ENCODE assay signal across 8 mouse cellular contexts in genomic region chr12:85473481-85474297, GRCm38 (mm10). TPM values are rescaled to one million over a fixed set of nuclear protein-coding genes. Genes with fewer than 3 reads are reported as not detected.
DNase-seq lines count a peak whose midpoint lies in the region; ATAC-seq lines count a peak whose summit lies in the region.

Gene Fos, plus strand, starts transcription at chr12:85473890.

- H3K9me3 ChIP-seq in heart, embryonic 14.5 days (ENCODE audit: control insufficient read depth, low read length) = no peaks in the 10 kb centered on the region
- no peaks in the 10 kb centered on the region for H3K9me3 ChIP-seq in liver, embryonic 13.5 days (replicated peaks)
- H3K9me3 ChIP-seq in stomach, embryonic 14.5 days (ENCODE audit: control insufficient read depth, low read depth, low read length) = no peaks in the 10 kb centered on the region

- peak within 1 kb of the TSS; percentile 91 for H3K4me3 ChIP-seq in brown adipose tissue, adult 24 weeks (ENCODE audit: insufficient read depth, low read depth, low read length)
- H3K4me3 ChIP-seq in heart, embryonic 14.5 days (ENCODE audit: control insufficient read depth in 1 of 2, insufficient read depth in 1 of 2, low read depth in 1 of 2, low read length in 2 of 2) = peak within 1 kb of the TSS; percentile 58 to 65
- H3K4me3 ChIP-seq in liver, embryonic 13.5 days (replicated peaks) = peak within 1 kb of the TSS; percentile 69
- peak within 1 kb of the TSS; percentile 56 for H3K4me3 ChIP-seq in stomach, embryonic 14.5 days (ENCODE audit: low read depth, low read length)

- H3K4me1 ChIP-seq in brown adipose tissue, adult 24 weeks (ENCODE audit: control insufficient read depth, insufficient read depth, insufficient read length, low read length) = 0 out of 2 replicates have a peak, but pooled peaks cover 3% of the 10 kb centered on the region
- peaks cover 11 to 28% of the 10 kb centered on the region in 2 experiments for H3K4me1 ChIP-seq in heart, embryonic 14.5 days (ENCODE audit: control insufficient read depth in 2 of 2, insufficient read depth in 2 of 2, low read length in 2 of 2)
- H3K4me1 ChIP-seq in liver, embryonic 13.5 days (replicated peaks) = peaks cover 69% of the 10 kb centered on the region
- H3K4me1 ChIP-seq in stomach, embryonic 14.5 days (ENCODE audit: control insufficient read depth, insufficient read depth, low read length) = peaks cover 8% of the 10 kb centered on the region; the same call in 1 of the 2 replicates

- peaks cover 8% of the 10 kb centered on the region; the same call in 1 of the 2 replicates for H3K36me3 ChIP-seq in heart, embryonic 14.5 days (ENCODE audit: control insufficient read depth, insufficient read depth, low read length)
- no peaks in the 10 kb centered on the region for H3K36me3 ChIP-seq in liver, embryonic 13.5 days
- no peaks in the 10 kb centered on the region for H3K36me3 ChIP-seq in stomach, embryonic 14.5 days (ENCODE audit: control insufficient read depth, insufficient read depth, low read length)

- DNase-seq in CD4-positive, CD25-positive, alpha-beta regulatory T cell, adult 2 months (ENCODE audit: low read depth, low spot score) = peak; percentile 95
- peak; percentile 92 for DNase-seq in kidney, postnatal 14 days
- peak; percentile 76 for DNase-seq in liver, embryonic 13.5 days
- peak; percentile 93 to 94 for DNase-seq in natural killer cell, adult 2 months (ENCODE audit: low spot score in 2 of 2)

- under 1% methylated on average over 56 of the region's 56 CpGs for WGBS in heart, embryonic 14.5 days
- under 1% methylated on average over 56 of the region's 56 CpGs for WGBS in liver, embryonic 13.5 days (ENCODE audit: insufficient replicate concordance)
- under 1% methylated on average over 56 of the region's 56 CpGs for WGBS in stomach, embryonic 14.5 days

- H3K27ac ChIP-seq in brown adipose tissue, adult 24 weeks (replicated peaks; ENCODE audit: low read depth, low read length) = peak within 1 kb of the TSS; percentile 100
- peak within 1 kb of the TSS; percentile 91 for H3K27ac ChIP-seq in heart, embryonic 14.5 days (replicated peaks in 1 of 2; ENCODE audit: control insufficient read depth in 1 of 2, insufficient read depth in 1 of 2, low read depth in 2 of 2, low read length in 2 of 2)
- H3K27ac ChIP-seq in liver, embryonic 13.5 days = peak within 1 kb of the TSS; percentile 68
- peak within 1 kb of the TSS; percentile 80 for H3K27ac ChIP-seq in stomach, embryonic 14.5 days (ENCODE audit: low read length)

- no peaks in the 10 kb centered on the region; the same call in 1 of the 2 replicates for H3K27me3 ChIP-seq in heart, embryonic 14.5 days (ENCODE audit: control insufficient read depth, insufficient read depth, low read length)
- peaks cover 80% of the 10 kb centered on the region for H3K27me3 ChIP-seq in liver, embryonic 13.5 days
- H3K27me3 ChIP-seq in stomach, embryonic 14.5 days (ENCODE audit: control insufficient read depth, insufficient read depth, low read length) = peaks cover 3% of the 10 kb centered on the region; the same call in 1 of the 2 replicates

- peak within 1 kb of the TSS; percentile 71 for H3K9ac ChIP-seq in heart, embryonic 14.5 days (ENCODE audit: low read length)
- H3K9ac ChIP-seq in liver, embryonic 13.5 days = peak within 1 kb of the TSS; percentile 69
- H3K9ac ChIP-seq in stomach, embryonic 14.5 days (replicated peaks; ENCODE audit: low read depth, low read length) = peak within 1 kb of the TSS; percentile 52

- ATAC-seq in erythroid progenitor cell, adult 5-6 weeks (replicated peaks; ENCODE audit: low FRiP score, poor library complexity, severe bottlenecking) = peak; percentile 83
- ATAC-seq in heart, embryonic 14.5 days (ENCODE audit: insufficient number of reproducible peaks, insufficient read depth, low FRiP score, low read depth) = peak; percentile 84
- peak; percentile 84 for ATAC-seq in liver, embryonic 13.5 days (ENCODE audit: low read depth)
- peak; percentile 90 for ATAC-seq in stomach, embryonic 14.5 days (ENCODE audit: insufficient number of reproducible peaks, insufficient read depth, low FRiP score, low read depth)

- peak within 1 kb of the TSS; percentile 93 for H3K4me2 ChIP-seq in heart, embryonic 14.5 days (ENCODE audit: low read length)
- peak within 1 kb of the TSS; percentile 97 for H3K4me2 ChIP-seq in liver, embryonic 13.5 days
- H3K4me2 ChIP-seq in stomach, embryonic 14.5 days (replicated peaks; ENCODE audit: low read depth, low read length) = peak within 1 kb of the TSS; percentile 99

RNA-seq across cellular contexts. Expression of gene Fos, which starts in this region (rescaled TPM):
- polyA plus RNA-seq in brown adipose tissue, adult 24 weeks (2012; ENCODE audit: insufficient read depth, insufficient read length, missing spikeins) = 10.7 and 154 TPM in 2 replicates
- 25.2 and 32.7 TPM in 2 replicates for total RNA-seq in erythroid progenitor cell, adult 5-6 weeks (2015; ENCODE audit: low replicate concordance)
- total RNA-seq in erythroid progenitor cell, adult 5-6 weeks (2017; ENCODE audit: low replicate concordance) = 14.2 and 21.3 TPM in 2 replicates
- polyA plus RNA-seq in heart, embryonic 14.5 days (2014; fragmentation: Nextera tagmentation; extraction: Ambion mirVana) = 3.8 and 4.0 TPM in 2 replicates
- polyA plus RNA-seq in liver, embryonic 13.5 days (2015; fragmentation: Nextera tagmentation; extraction: Ambion mirVana) = 1.5 and 1.7 TPM in 2 replicates
- 8.6 and 9.1 TPM in 2 replicates for polyA plus RNA-seq in stomach, embryonic 14.5 days (2014; fragmentation: Nextera tagmentation; extraction: Ambion mirVana)

Comparison
In these comparisons a context has a peak if more than half of its experiments do, and no peak if none do; other contexts are left out.
1. Peak in every context shown above with its lines: DNase-seq, ATAC-seq, H3K4me3 ChIP-seq and H3K27ac ChIP-seq.